Mouse (Mus musculus): Measurements from ENCODE around the gene Bivm. TPM values are rescaled to one million over a fixed set of nuclear protein-coding genes. Genes with fewer than 3 reads are reported as not detected.

Bivm gene
- polyA plus RNA-seq, 1 experiment from 2014 or later = 27.3 TPM

- no peak overlapping the region for H3K9ac ChIP-seq (ENCODE audit: low read depth, low read length)
- no peak overlapping the region for H3K4me3 ChIP-seq (ENCODE audit: low read length)
- no peaks in the 10 kb centered on the region for H3K27me3 ChIP-seq (replicated peaks; ENCODE audit: control insufficient read depth, insufficient read depth, low read length)
Measured at GRCm38 (mm10) chr1:44125590-44125989, 6.8 kb downstream of the Bivm start.

GRCm38 (mm10) chr1:44129929-44130581, 11.3 kb downstream of the Bivm start:
- 88% methylated on average over 4 of the region's 4 CpGs for WGBS
- Histone ChIP-seq H3K4me2 (ENCODE audit: low read length) (no peak overlapping the region), H3K4me1 (ENCODE audit: control insufficient read depth, insufficient read depth, low read depth, low read length) (no peaks in the 10 kb centered on the region), H3K4me3 (ENCODE audit: low read length) (no peak overlapping the region), H3K27me3 (replicated peaks; ENCODE audit: control insufficient read depth, insufficient read depth, low read length) (no peaks in the 10 kb centered on the region), H3K9me3 (ENCODE audit: control insufficient read depth, low read length) (no peaks in the 10 kb centered on the region), H3K9ac (ENCODE audit: low read depth, low read length) (no peak overlapping the region), H3K27ac (ENCODE audit: low read depth, low read length) (no peak overlapping the region), H3K36me3 (ENCODE audit: control insufficient read depth, insufficient read depth, low read length) (peaks cover 15% of the 10 kb centered on the region)
- no peak for ATAC-seq

More at GRCm38 (mm10) chr1:44125590-44125989, 6.8 kb downstream of the Bivm start:
- no peak overlapping the region for H3K27ac ChIP-seq (ENCODE audit: low read depth, low read length)
- H3K4me2 ChIP-seq (ENCODE audit: low read length) = no peak overlapping the region
- H3K9me3 ChIP-seq (ENCODE audit: control insufficient read depth, low read length) = no peaks in the 10 kb centered on the region
- H3K4me1 ChIP-seq (ENCODE audit: control insufficient read depth, insufficient read depth, low read depth, low read length) = peaks cover 6% of the 10 kb centered on the region
- no peak for ATAC-seq
- H3K36me3 ChIP-seq (ENCODE audit: control insufficient read depth, insufficient read depth, low read length) = peaks cover 8% of the 10 kb centered on the region; the same call in 1 of the 2 replicates
- 91% methylated on average over 4 of the region's 4 CpGs for WGBS

- no peak overlapping the region for H3K4me3 ChIP-seq (ENCODE audit: low read length)
Measured at GRCm38 (mm10) chr1:44140232-44140631, 21.5 kb downstream of the Bivm start.

GRCm38 (mm10) chr1:44142747-44143146, 24.0 kb downstream of the Bivm start:
- 93% methylated on average over 5 of the region's 5 CpGs for whole genome bisulfite sequencing

More at GRCm38 (mm10) chr1:44140232-44140631, 21.5 kb downstream of the Bivm start:
- no peak overlapping the region for H3K27ac ChIP-seq (ENCODE audit: low read depth, low read length)
- H3K9me3 ChIP-seq (ENCODE audit: control insufficient read depth, low read length) = no peaks in the 10 kb centered on the region
- peaks cover 16% of the 10 kb centered on the region for H3K36me3 ChIP-seq (ENCODE audit: control insufficient read depth, insufficient read depth, low read length)
- WGBS = 89% methylated on average over 4 of the region's 4 CpGs
- no peak overlapping the region for H3K9ac ChIP-seq (ENCODE audit: low read depth, low read length)
- ATAC-seq = no peak
- H3K4me2 ChIP-seq (ENCODE audit: low read length) = no peak overlapping the region
- no peaks in the 10 kb centered on the region for H3K27me3 ChIP-seq (replicated peaks; ENCODE audit: control insufficient read depth, insufficient read depth, low read length)
- H3K4me1 ChIP-seq (ENCODE audit: control insufficient read depth, insufficient read depth, low read depth, low read length) = no peaks in the 10 kb centered on the region

GRCm38 (mm10) chr1:44147563-44148381, 29.0 kb downstream of the Bivm start, which contains the start of gene Ercc5:
Ercc5 (plus strand) TSS chr1:44147744.
- peaks cover 7% of the 10 kb centered on the region for H3K36me3 ChIP-seq (ENCODE audit: control insufficient read depth, insufficient read depth, low read length)
- no peaks in the 10 kb centered on the region for H3K27me3 ChIP-seq (replicated peaks; ENCODE audit: control insufficient read depth, insufficient read depth, low read length)
- H3K4me1 ChIP-seq (ENCODE audit: control insufficient read depth, insufficient read depth, low read depth, low read length) = peaks cover 11% of the 10 kb centered on the region
- H3K4me3 ChIP-seq (ENCODE audit: low read length) = peak within 1 kb of the TSS; percentile 94
- peak within 1 kb of the TSS; percentile 100 for H3K9ac ChIP-seq (ENCODE audit: low read depth, low read length)
- H3K27ac ChIP-seq (ENCODE audit: low read depth, low read length) = peak within 1 kb of the TSS; percentile 98
- no peaks in the 10 kb centered on the region for H3K9me3 ChIP-seq (ENCODE audit: control insufficient read depth, low read length)
- peak within 1 kb of the TSS; percentile 73 for H3K4me2 ChIP-seq (ENCODE audit: low read length)
- peak; percentile 98 for ATAC-seq
- WGBS = under 1% methylated on average over 59 of the region's 66 CpGs

More at GRCm38 (mm10) chr1:44142747-44143146, 24.0 kb downstream of the Bivm start:
- Histone ChIP-seq H3K27me3 (replicated peaks; ENCODE audit: control insufficient read depth, insufficient read depth, low read length) (no peaks in the 10 kb centered on the region), H3K4me3 (ENCODE audit: low read length) (no peak overlapping the region), H3K9ac (ENCODE audit: low read depth, low read length) (no peak overlapping the region), H3K4me2 (ENCODE audit: low read length) (no peak overlapping the region), H3K4me1 (ENCODE audit: control insufficient read depth, insufficient read depth, low read depth, low read length) (peaks cover 5% of the 10 kb centered on the region; the same call in 1 of the 2 replicates), H3K36me3 (ENCODE audit: control insufficient read depth, insufficient read depth, low read length) (peaks cover 8% of the 10 kb centered on the region), H3K27ac (ENCODE audit: low read depth, low read length) (no peak overlapping the region), H3K9me3 (ENCODE audit: control insufficient read depth, low read length) (no peaks in the 10 kb centered on the region)
- no peak for ATAC-seq

- no peaks in the 10 kb centered on the region for H3K27me3 ChIP-seq (replicated peaks; ENCODE audit: control insufficient read depth, insufficient read depth, low read length)
- no peaks in the 10 kb centered on the region for H3K9me3 ChIP-seq (ENCODE audit: control insufficient read depth, low read length)
- H3K27ac ChIP-seq (ENCODE audit: low read depth, low read length) = no peak overlapping the region
- 0 out of 2 replicates have a peak, but pooled peaks cover 2% of the 10 kb centered on the region for H3K36me3 ChIP-seq (ENCODE audit: control insufficient read depth, insufficient read depth, low read length)
- peaks cover 11% of the 10 kb centered on the region for H3K4me1 ChIP-seq (ENCODE audit: control insufficient read depth, insufficient read depth, low read depth, low read length)
- 23% methylated on average over 6 of the region's 6 CpGs for WGBS
- H3K9ac ChIP-seq (ENCODE audit: low read depth, low read length) = no peak overlapping the region; the same call in 1 of the 2 replicates
- H3K4me2 ChIP-seq (ENCODE audit: low read length) = peak overlapping the region; percentile 73
- no peak for ATAC-seq
- H3K4me3 ChIP-seq (ENCODE audit: low read length) = peak overlapping the region; percentile 94
Measured at GRCm38 (mm10) chr1:44148706-44149105, 29.9 kb downstream of the Bivm start.

GRCm38 (mm10) chr1:44155287-44155686, 36.5 kb downstream of the Bivm start:
- no peak for ATAC-seq
- H3K4me2 ChIP-seq (ENCODE audit: low read length) = no peak overlapping the region
- H3K9ac ChIP-seq (ENCODE audit: low read depth, low read length) = no peak overlapping the region
- H3K27ac ChIP-seq (ENCODE audit: low read depth, low read length) = no peak overlapping the region
- H3K9me3 ChIP-seq (ENCODE audit: control insufficient read depth, low read length) = no peaks in the 10 kb centered on the region
- 97% methylated on average over 4 of the region's 4 CpGs for WGBS
- no peaks in the 10 kb centered on the region for H3K27me3 ChIP-seq (replicated peaks; ENCODE audit: control insufficient read depth, insufficient read depth, low read length)
- H3K4me1 ChIP-seq (ENCODE audit: control insufficient read depth, insufficient read depth, low read depth, low read length) = no peaks in the 10 kb centered on the region
- peaks cover 18% of the 10 kb centered on the region for H3K36me3 ChIP-seq (ENCODE audit: control insufficient read depth, insufficient read depth, low read length)
- no peak overlapping the region for H3K4me3 ChIP-seq (ENCODE audit: low read length)

- Histone ChIP-seq H3K4me1 (ENCODE audit: control insufficient read depth, insufficient read depth, low read depth, low read length) (no peaks in the 10 kb centered on the region), H3K4me3 (ENCODE audit: low read length) (no peak overlapping the region), H3K27ac (ENCODE audit: low read depth, low read length) (no peak overlapping the region), H3K4me2 (ENCODE audit: low read length) (no peak overlapping the region), H3K27me3 (replicated peaks; ENCODE audit: control insufficient read depth, insufficient read depth, low read length) (no peaks in the 10 kb centered on the region), H3K9ac (ENCODE audit: low read depth, low read length) (no peak overlapping the region), H3K36me3 (ENCODE audit: control insufficient read depth, insufficient read depth, low read length) (peaks cover 39% of the 10 kb centered on the region), H3K9me3 (ENCODE audit: control insufficient read depth, low read length) (no peaks in the 10 kb centered on the region)
- no peak for ATAC-seq
- WGBS = 85% methylated on average over 6 of the region's 6 CpGs
Measured at GRCm38 (mm10) chr1:44158317-44158716, 39.6 kb downstream of the Bivm start.

- no peak overlapping the region for H3K4me3 ChIP-seq (ENCODE audit: low read length)
- no peaks in the 10 kb centered on the region for H3K4me1 ChIP-seq (ENCODE audit: control insufficient read depth, insufficient read depth, low read depth, low read length)
- H3K9me3 ChIP-seq (ENCODE audit: control insufficient read depth, low read length) = no peaks in the 10 kb centered on the region
- WGBS = 97% methylated on average over 6 of the region's 6 CpGs
- no peak overlapping the region for H3K4me2 ChIP-seq (ENCODE audit: low read length)
- peak overlapping the region; percentile 20; the same call in 1 of the 2 replicates for H3K27ac ChIP-seq (ENCODE audit: low read depth, low read length)
- H3K27me3 ChIP-seq (replicated peaks; ENCODE audit: control insufficient read depth, insufficient read depth, low read length) = no peaks in the 10 kb centered on the region
- H3K9ac ChIP-seq (ENCODE audit: low read depth, low read length) = no peak overlapping the region
- no peak for ATAC-seq
- peaks cover 48% of the 10 kb centered on the region for H3K36me3 ChIP-seq (ENCODE audit: control insufficient read depth, insufficient read depth, low read length)
Measured at GRCm38 (mm10) chr1:44161818-44162217, 43.1 kb downstream of the Bivm start.
